Mouse (Mus musculus) midbrain, embryonic 15.5 days (tissue): ENCODE measurements around the gene Tmsb10. TPM values are rescaled to one million over a fixed set of nuclear protein-coding genes. Genes with fewer than 3 reads are reported as not detected.

ENCODE experiments used
- ATAC-seq: fragments of 200-750 bp; cut with Nextera tagmentation; replicated peaks from 2 replicates; pipeline ENCODE4 v1.8.0; 2017; ENCODE audit warnings: moderate TSS enrichment
- H3K27ac ChIP-seq: fragments of 300-500 bp; sonication (generic); 2 replicates; pipeline ENCODE4 v1.5.1; 2015; ENCODE audit warnings: mild to moderate bottlenecking, inconsistent platforms
- H3K27me3 ChIP-seq: fragments of 300-500 bp; sonication (generic); replicated peaks from 2 replicates; pipeline ENCODE4 v1.6.1; 2015; ENCODE audit warnings: inconsistent platforms
- H3K36me3 ChIP-seq: fragments of 300-500 bp; sonication (generic); replicated peaks from 2 replicates; pipeline ENCODE4 v1.6.1; 2015; ENCODE audit warnings: inconsistent platforms
- H3K4me1 ChIP-seq: fragments of 300-500 bp; sonication (generic); 2 replicates; pipeline ENCODE4 v1.6.1; 2015; ENCODE audit warnings: inconsistent platforms
- H3K4me2 ChIP-seq: fragments of 300-500 bp; sonication (generic); 2 replicates; pipeline ENCODE4 v1.6.1; 2015; ENCODE audit warnings: inconsistent platforms, mild to moderate bottlenecking, moderate library complexity
- H3K4me3 ChIP-seq: fragments of 300-500 bp; sonication (generic); 2 replicates; pipeline ENCODE4 v1.5.1; 2015; ENCODE audit warnings: mild to moderate bottlenecking, inconsistent platforms
- H3K9ac ChIP-seq: fragments of 300-500 bp; sonication (generic); 2 replicates; pipeline ENCODE4 v1.6.1; 2015; ENCODE audit warnings: mild to moderate bottlenecking, inconsistent platforms
- H3K9me3 ChIP-seq: fragments of 300-500 bp; sonication (generic); 2 replicates; pipeline ENCODE4 v1.6.1; 2016; ENCODE audit warnings: inconsistent platforms
- WGBS: fragments of 180-500 bp; shearing (Covaris S2); methylation state at CpG from one replicate; pipeline ENCODE4 v1.1.7; 2015; ENCODE audit warnings: mixed read lengths; 5-methylcytosine and 5-hydroxymethylcytosine counted together
- polyA plus RNA-seq: library from polyadenylated mRNA; unstranded; fragments of >200 nt; fragmentation: Nextera tagmentation; extraction: Ambion mirVana; gene quantifications from 2 replicates; pipeline ENCODE4 v1.2.1, GENCODE M21; 2015

Gene Tmsb10
- polyA plus RNA-seq, 1 experiment from 2014 or later = 4,750 TPM

DNA sequence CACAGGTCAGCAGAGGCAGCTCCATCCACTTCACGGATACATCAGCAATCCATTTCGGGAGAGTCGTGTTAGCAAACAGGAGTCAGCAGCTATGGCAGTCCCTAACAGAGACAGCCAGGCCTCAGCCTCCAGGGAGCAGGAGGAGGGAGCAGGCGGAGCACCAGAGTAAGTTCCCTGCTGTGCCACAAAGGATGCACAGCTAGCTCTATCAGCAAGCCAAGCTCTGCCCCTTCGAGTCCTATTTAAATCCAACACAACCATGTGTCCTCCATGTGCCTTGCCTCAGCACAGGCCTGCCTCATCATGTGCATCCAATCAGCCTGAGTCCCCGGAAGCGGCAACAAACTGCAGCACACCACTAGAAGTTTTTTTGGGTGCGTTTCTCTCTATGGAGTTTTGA lies 35.2 kb downstream of the Tmsb10 start:
- no peaks in the 10 kb centered on the region for H3K27me3 ChIP-seq
- no peak overlapping the region for H3K4me2 ChIP-seq
- no peak overlapping the region for H3K9ac ChIP-seq
- 85% methylated on average over 8 of the region's 8 CpGs for WGBS
- no peak overlapping the region for H3K27ac ChIP-seq
- H3K4me1 ChIP-seq = no peaks in the 10 kb centered on the region
- H3K36me3 ChIP-seq = no peaks in the 10 kb centered on the region
- no peaks in the 10 kb centered on the region for H3K9me3 ChIP-seq
- no peak overlapping the region for H3K4me3 ChIP-seq
- ATAC-seq = no peak

GRCm38 (mm10) chr6:72921081-72921480 lies 37.5 kb downstream of the Tmsb10 start:
- Histone ChIP-seq H3K4me1 (no peaks in the 10 kb centered on the region), H3K27ac (no peak overlapping the region), H3K4me2 (no peak overlapping the region), H3K27me3 (no peaks in the 10 kb centered on the region), H3K9ac (no peak overlapping the region), H3K9me3 (no peaks in the 10 kb centered on the region), H3K36me3 (no peaks in the 10 kb centered on the region), H3K4me3 (no peak overlapping the region)
- WGBS = 90% methylated on average over 3 of the region's 3 CpGs
- ATAC-seq = no peak

DNA sequence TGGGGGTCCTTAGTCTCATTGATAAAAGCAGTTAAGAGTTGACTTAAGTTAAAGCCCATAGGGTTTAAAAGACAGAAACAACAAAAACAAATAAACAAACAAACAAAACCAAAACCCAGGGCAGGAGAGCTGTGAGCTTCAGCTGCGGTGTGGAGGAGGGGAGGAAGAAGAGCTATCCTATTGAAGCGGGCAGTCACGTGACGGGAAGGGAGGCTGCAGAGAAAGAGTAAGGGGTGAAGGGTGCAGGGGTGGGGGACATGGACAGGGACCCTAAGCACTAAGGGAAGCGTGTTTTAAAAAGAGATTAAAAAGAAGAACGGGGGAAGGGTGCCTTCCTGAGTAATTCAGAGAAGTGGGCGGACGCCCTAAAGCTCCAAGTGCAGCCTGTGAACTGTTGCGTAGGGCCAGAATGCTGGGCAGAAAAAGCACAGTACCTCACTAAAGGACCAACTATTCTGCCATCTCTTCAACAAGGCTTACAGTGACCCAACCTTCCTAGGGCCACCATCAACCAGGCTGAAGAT lies 40.0 kb downstream of the Tmsb10 start:
- 59% methylated on average over 9 of the region's 9 CpGs for WGBS

DNA sequence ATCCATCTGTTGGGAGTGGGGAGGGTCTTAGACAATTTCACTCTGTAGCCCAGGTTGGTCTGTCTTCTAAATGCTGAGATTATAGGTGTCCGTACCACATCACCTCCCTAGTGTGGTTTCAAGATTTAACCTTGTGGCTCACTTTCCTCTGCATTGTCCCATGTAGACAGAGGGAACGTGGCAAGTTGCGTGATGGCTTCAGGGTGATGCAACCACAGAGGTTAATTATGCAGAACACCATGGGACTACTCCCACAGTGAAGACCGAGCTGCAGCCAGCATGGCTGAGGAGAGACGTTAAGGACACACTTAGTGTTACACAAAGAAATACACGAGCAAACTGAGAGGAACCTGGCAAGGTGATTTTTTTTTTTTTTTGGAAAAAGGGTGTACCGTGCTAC lies 42.2 kb downstream of the Tmsb10 start:
- 86% methylated on average over 7 of the region's 7 CpGs for WGBS
- H3K27ac ChIP-seq = no peak overlapping the region
- H3K4me1 ChIP-seq = no peaks in the 10 kb centered on the region
- no peak overlapping the region for H3K4me3 ChIP-seq
- ATAC-seq = no peak
- no peaks in the 10 kb centered on the region for H3K27me3 ChIP-seq
- H3K9ac ChIP-seq = no peak overlapping the region
- H3K9me3 ChIP-seq = no peaks in the 10 kb centered on the region
- no peaks in the 10 kb centered on the region for H3K36me3 ChIP-seq
- H3K4me2 ChIP-seq = no peak overlapping the region

More for the DNA sequence above, 40.0 kb downstream of the Tmsb10 start:
- Histone ChIP-seq H3K36me3 (no peaks in the 10 kb centered on the region), H3K9me3 (no peaks in the 10 kb centered on the region), H3K9ac (no peak overlapping the region), H3K4me3 (no peak overlapping the region), H3K4me1 (no peaks in the 10 kb centered on the region), H3K4me2 (no peak overlapping the region), H3K27ac (no peak overlapping the region), H3K27me3 (no peaks in the 10 kb centered on the region)
- no peak for ATAC-seq

DNA sequence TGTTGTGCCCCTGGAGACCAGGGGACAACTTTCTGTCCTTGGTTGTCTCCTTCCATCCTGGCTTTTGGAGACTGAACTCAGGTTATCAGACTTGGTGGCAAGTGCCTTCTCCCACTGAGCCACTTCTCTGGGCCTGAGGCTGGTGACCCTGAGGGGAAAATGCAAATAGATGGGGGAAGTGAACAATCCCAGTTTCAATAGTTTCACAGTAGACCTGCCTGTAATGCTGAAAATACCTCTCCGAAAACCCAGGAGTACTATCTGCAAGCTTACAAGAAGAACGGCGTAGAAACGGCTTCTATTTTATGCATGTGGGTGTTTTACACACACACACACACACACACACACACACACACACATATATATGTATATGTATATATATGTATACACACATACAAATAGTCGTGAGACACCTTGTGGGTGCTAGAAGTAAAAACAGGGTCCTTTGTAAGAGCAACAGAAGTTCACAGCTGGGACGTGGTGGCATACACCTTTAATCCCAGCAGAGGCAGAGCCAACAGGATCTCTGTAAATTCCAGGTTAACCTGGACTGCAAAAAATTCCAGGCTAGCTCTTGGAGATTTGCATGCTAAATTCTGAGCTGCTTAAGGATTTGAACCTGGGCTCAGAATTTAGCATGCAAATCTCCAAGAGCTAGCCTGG lies 44.3 kb downstream of the Tmsb10 start:
- Histone ChIP-seq H3K27me3 (no peaks in the 10 kb centered on the region), H3K27ac (no peak overlapping the region), H3K36me3 (no peaks in the 10 kb centered on the region), H3K4me2 (no peak overlapping the region), H3K4me3 (no peak overlapping the region), H3K4me1 (no peaks in the 10 kb centered on the region), H3K9me3 (no peaks in the 10 kb centered on the region), H3K9ac (no peak overlapping the region)
- WGBS = 69% methylated on average over 6 of the region's 6 CpGs
- ATAC-seq = no peak

GRCm38 (mm10) chr6:72911261-72911660 lies 47.3 kb downstream of the Tmsb10 start:
- Histone ChIP-seq H3K27me3 (no peaks in the 10 kb centered on the region), H3K4me1 (no peaks in the 10 kb centered on the region), H3K36me3 (no peaks in the 10 kb centered on the region), H3K27ac (no peak overlapping the region), H3K9ac (no peak overlapping the region), H3K4me3 (no peak overlapping the region), H3K4me2 (no peak overlapping the region), H3K9me3 (no peaks in the 10 kb centered on the region)
- no peak for ATAC-seq
- 67% methylated on average over 4 of the region's 4 CpGs for WGBS

Other genes starting within 250 kb of the Tmsb10 start
- gene Tcf7l1, start 169.5 kb downstream of the Tmsb10 start, polyA plus RNA-seq = 6.1 and 7.2 TPM in 2 replicates
- gene Kcmf1, start 58.8 kb downstream of the Tmsb10 start, polyA plus RNA-seq = 38.1 and 42.8 TPM in 2 replicates